In the genomic region with DNA sequence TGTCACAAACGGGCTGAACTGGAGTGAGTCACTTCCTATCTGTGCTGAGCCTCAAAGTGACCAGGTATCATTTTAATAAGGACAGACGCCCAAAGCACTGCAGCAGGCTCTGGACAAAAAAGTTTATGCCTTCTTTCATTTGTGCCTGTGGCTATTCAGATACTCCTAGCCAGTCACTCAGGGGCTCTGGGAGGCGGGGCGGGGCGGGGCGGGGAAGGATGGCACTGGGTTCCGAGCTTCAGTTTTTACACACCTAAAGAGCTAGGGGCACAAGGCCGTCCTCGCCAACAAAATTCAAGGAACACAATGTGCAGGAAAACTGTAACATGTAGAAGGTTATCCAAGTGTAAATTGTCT, we compare ENCODE assay signal across 8 mouse cellular contexts. TPM values are rescaled to one million over a fixed set of nuclear protein-coding genes. Genes with fewer than 3 reads are reported as not detected.
DNase-seq lines count a peak whose midpoint lies in the region; ATAC-seq and TF ChIP-seq lines count a peak whose summit lies in the region.

No protein-coding gene starts in this region.

- H3K4me3 ChIP-seq in testis, adult 2 months (ENCODE audit: control insufficient read depth, low read depth, low read length): peak overlapping the region; percentile 57; the same call in 1 of the 2 replicates
- peak overlapping the region; percentile 77 for H3K4me3 ChIP-seq in intestine, embryonic 15.5 days (replicated peaks)
- peak overlapping the region; percentile 77 for H3K4me3 ChIP-seq in midbrain, embryonic 13.5 days (replicated peaks)

- H3K36me3 ChIP-seq in testis, adult 2 months (ENCODE audit: control insufficient read depth, insufficient read depth, low read length): no peaks in the 10 kb centered on the region
- H3K36me3 ChIP-seq in intestine, embryonic 15.5 days: no peaks in the 10 kb centered on the region
- no peaks in the 10 kb centered on the region for H3K36me3 ChIP-seq in midbrain, embryonic 13.5 days

- DNase-seq in adrenal gland, postnatal 14 days: peak; percentile 59
- no peak for DNase-seq in adrenal gland, postnatal 4 days (ENCODE audit: low spot score in 2 of 2)
- no peak for DNase-seq in testis, postnatal 14 days (ENCODE audit: low spot score)
- DNase-seq in spleen, postnatal 36 days (ENCODE audit: low spot score in 2 of 2): no peak
- no peak for DNase-seq in cerebellum, adult 11 months

- TF ChIP-seq POLR2A in testis, adult 2 months (IDR thresholded peaks at IDR 0.05; ENCODE audit: control insufficient read depth, low read depth, low read length): no peak

- H3K4me1 ChIP-seq in testis, adult 2 months (ENCODE audit: control insufficient read depth, insufficient read depth, low read length): no peaks in the 10 kb centered on the region
- no peaks in the 10 kb centered on the region for H3K4me1 ChIP-seq in intestine, embryonic 15.5 days (replicated peaks)
- H3K4me1 ChIP-seq in midbrain, embryonic 13.5 days (replicated peaks): peaks cover 6% of the 10 kb centered on the region

- no peak overlapping the region for H3K9ac ChIP-seq in intestine, embryonic 15.5 days
- peak overlapping the region; percentile 82 for H3K9ac ChIP-seq in midbrain, embryonic 13.5 days (replicated peaks)

- no peak for TF ChIP-seq CTCF in testis, adult 2 months (IDR thresholded peaks at IDR 0.05; ENCODE audit: control insufficient read depth, insufficient read depth, insufficient replicate concordance, low read depth, low read length)

- H3K9me3 ChIP-seq in intestine, embryonic 15.5 days: no peaks in the 10 kb centered on the region
- H3K9me3 ChIP-seq in midbrain, embryonic 13.5 days: no peaks in the 10 kb centered on the region

- H3K4me2 ChIP-seq in intestine, embryonic 15.5 days (replicated peaks): peak overlapping the region; percentile 76
- peak overlapping the region; percentile 84 for H3K4me2 ChIP-seq in midbrain, embryonic 13.5 days (replicated peaks)

- no peak overlapping the region for H3K27ac ChIP-seq in testis, adult 2 months (ENCODE audit: control insufficient read depth, insufficient read depth, low read depth, low read length)
- H3K27ac ChIP-seq in intestine, embryonic 15.5 days: no peak overlapping the region
- no peak overlapping the region for H3K27ac ChIP-seq in midbrain, embryonic 13.5 days

- 4% methylated on average over 9 of the region's 9 CpGs for WGBS in intestine, embryonic 15.5 days
- WGBS in midbrain, embryonic 13.5 days: 7% methylated on average over 9 of the region's 9 CpGs

- ATAC-seq in intestine, embryonic 15.5 days: peak; percentile 90
- peak; percentile 91 for ATAC-seq in midbrain, embryonic 13.5 days

- no peaks in the 10 kb centered on the region for H3K27me3 ChIP-seq in testis, adult 2 months (ENCODE audit: control insufficient read depth, insufficient read depth, low read length)
- H3K27me3 ChIP-seq in intestine, embryonic 15.5 days (replicated peaks): no peaks in the 10 kb centered on the region
- 0 out of 2 replicates have a peak, but pooled peaks cover 5% of the 10 kb centered on the region for H3K27me3 ChIP-seq in midbrain, embryonic 13.5 days

RNA-seq across cellular contexts. Expression of a gene that starts 0.3 kb away (rescaled TPM):
- total RNA-seq in adrenal gland, postnatal 14 days (2021): 46.4 and 55.4 TPM in 2 replicates
- 10 to 100 TPM; 75.0 to 89.9 TPM for total RNA-seq in adrenal gland, postnatal 4 days (2021)
- 24.1 and 27.8 TPM in 2 replicates for polyA plus RNA-seq in testis, adult 2 months (2012; rRNA removed)
- 25.6 and 27.1 TPM in 2 replicates for polyA plus RNA-seq in intestine, embryonic 15.5 days (2015; fragmentation: Nextera tagmentation; extraction: Ambion mirVana)
- 20.3 and 22.0 TPM in 2 replicates for polyA plus RNA-seq in midbrain, embryonic 13.5 days (2015; fragmentation: Nextera tagmentation; extraction: Ambion mirVana)
